Mouse (Mus musculus) embryo, embryonic 10 days (tissue): ENCODE data around the gene Ssrp1.

Experiments used
- DNase-seq: peaks from one replicate; pipeline ENCODE4 v3.0.0-alpha.2; 2015; ENCODE audit warnings: low spot score

Gene Ssrp1

GRCm38 (mm10) chr2:85036507-85037046 lies 457 bp upstream of the Ssrp1 start:
- DNase-seq = peak; percentile 25

GRCm38 (mm10) chr2:85038336-85038735 lies 1.3 kb downstream of the Ssrp1 start:
- DNase-seq = no peak

- DNase-seq = no peak
Observed at GRCm38 (mm10) chr2:85043623-85044022, 6.6 kb downstream of the Ssrp1 start.

- no peak for DNase-seq
Observed at GRCm38 (mm10) chr2:85046222-85046621, 9.2 kb downstream of the Ssrp1 start.

- no peak for DNase-seq
Observed at GRCm38 (mm10) chr2:85047081-85047480, 10.0 kb downstream of the Ssrp1 start.

GRCm38 (mm10) chr2:85047596-85048167 lies 10.6 kb downstream of the Ssrp1 start, which contains the start of gene Tnks1bp1:
TSS of gene Tnks1bp1 (plus strand) at chr2:85048022.
- peak; percentile 94 for DNase-seq

- DNase-seq = peak; percentile 74
Observed at GRCm38 (mm10) chr2:85048168-85048751, 11.2 kb downstream of the Ssrp1 start.

GRCm38 (mm10) chr2:85049277-85049676 lies 12.2 kb downstream of the Ssrp1 start:
- DNase-seq = no peak

- peak; percentile 72 for DNase-seq
Observed at GRCm38 (mm10) chr2:85050001-85050634, 13.1 kb downstream of the Ssrp1 start.

- DNase-seq = no peak
Observed at GRCm38 (mm10) chr2:85050746-85051145, 13.7 kb downstream of the Ssrp1 start.

- DNase-seq = no peak
Observed at GRCm38 (mm10) chr2:85053192-85053816, 16.3 kb downstream of the Ssrp1 start.

GRCm38 (mm10) chr2:85056711-85057110 lies 19.7 kb downstream of the Ssrp1 start:
- DNase-seq = no peak

GRCm38 (mm10) chr2:85059677-85060076 lies 22.6 kb downstream of the Ssrp1 start:
- DNase-seq = no peak

- DNase-seq = peak; percentile 65
Observed at GRCm38 (mm10) chr2:85060591-85061060, 23.6 kb downstream of the Ssrp1 start.

GRCm38 (mm10) chr2:85061107-85061541 lies 24.1 kb downstream of the Ssrp1 start:
- no peak for DNase-seq

- DNase-seq = no peak
Observed at GRCm38 (mm10) chr2:85065141-85065875, 28.3 kb downstream of the Ssrp1 start.

- no peak for DNase-seq
Observed at GRCm38 (mm10) chr2:85066937-85067336, 29.9 kb downstream of the Ssrp1 start.

- no peak for DNase-seq
Observed at GRCm38 (mm10) chr2:85067903-85068625, 31.0 kb downstream of the Ssrp1 start.

- no peak for DNase-seq
Observed at GRCm38 (mm10) chr2:85068626-85069025, 31.6 kb downstream of the Ssrp1 start.

GRCm38 (mm10) chr2:85070086-85070485 lies 33.1 kb downstream of the Ssrp1 start:
- no peak for DNase-seq

GRCm38 (mm10) chr2:85071921-85072320 lies 34.9 kb downstream of the Ssrp1 start:
- DNase-seq = no peak
